In genomic region chr14:30585323-30585722, GRCm38 (mm10) we compare ENCODE assay signal across 17 mouse cellular contexts. TPM values are rescaled to one million over a fixed set of nuclear protein-coding genes. Genes with fewer than 3 reads are reported as not detected.
DNase-seq lines count a peak whose midpoint lies in the region; ATAC-seq and TF ChIP-seq lines count a peak whose summit lies in the region.
"Had no signal": no experiment of that assay in that cellular context is flagged by ENCODE, and none has a peak within 500 bp of the region (broad histone marks: within the 10 kb centered on the region; RNA-seq: fewer than 3 reads in every experiment).

No protein-coding gene starts in this region.

- intact Hi-C loops in left cerebral cortex, adult 2 months (cut with DNase I): no loop called here
- intact Hi-C loops in left cerebral cortex, postnatal 36 days (cut with DNase I): no loop called here

- no peaks in the 10 kb centered on the region for H3K36me3 ChIP-seq in heart, embryonic 14.5 days (ENCODE audit: control insufficient read depth, insufficient read depth, low read length)
- no peaks in the 10 kb centered on the region for H3K36me3 ChIP-seq in E14TG2a.4 (ENCODE audit: insufficient read depth, low read length)
- no peaks in the 10 kb centered on the region for H3K36me3 ChIP-seq in embryonic facial prominence, embryonic 10.5 days (replicated peaks)
- H3K36me3 ChIP-seq: neural tube, embryonic 15.5 days; stomach, embryonic 15.5 days had no signal

- no peak for DNase-seq in heart, adult 9 months (ENCODE audit: low spot score in 2 of 2)
- peak in 1 of 2 experiments; percentile 3 for DNase-seq in left cerebral cortex, adult 2 months (ENCODE audit: extremely low spot score in 1 of 2, low spot score in 2 of 2)
- no peak for DNase-seq in left cerebral cortex, postnatal 36 days (ENCODE audit: low spot score in 2 of 2)
- no peak for DNase-seq in embryonic facial prominence, embryonic 10.5 days (ENCODE audit: low spot score)
- DNase-seq in kidney, adult 9 months: no peak
- DNase-seq: cerebellum, postnatal 25 days; gastrocnemius, postnatal 14 days; layer of hippocampus, adult 9-11 months; lung, postnatal 10 days; right cerebral cortex, postnatal 4 days; thymus, postnatal 14 days had no signal

- H3K27ac ChIP-seq in heart, embryonic 14.5 days (replicated peaks in 1 of 2; ENCODE audit: control insufficient read depth in 1 of 2, insufficient read depth in 1 of 2, low read depth in 2 of 2, low read length in 2 of 2): peak overlapping the region; percentile 19 to 74; a peak in 3 of 4 replicates
- H3K27ac ChIP-seq in left cerebral cortex, adult 2 months: no peak overlapping the region
- H3K27ac ChIP-seq in embryonic facial prominence, embryonic 10.5 days (replicated peaks): peak overlapping the region; percentile 53
- H3K27ac ChIP-seq: neural tube, embryonic 15.5 days; stomach, embryonic 15.5 days had no signal

- no peak for ATAC-seq in heart, embryonic 14.5 days (ENCODE audit: insufficient number of reproducible peaks, insufficient read depth, low FRiP score, low read depth)
- ATAC-seq: hindbrain, embryonic 16.5 days had no signal

- TF ChIP-seq CTCF in left cerebral cortex, adult 2 months (IDR thresholded peaks at IDR 0.05): peak; percentile 14
- TF ChIP-seq CTCF in E14TG2a.4 (conservative IDR thresholded peaks at IDR 0.05; ENCODE audit: low read length): peak; percentile 21; the same call in 1 of the 2 replicates

- no peak overlapping the region for H3K4me3 ChIP-seq in heart, embryonic 14.5 days (ENCODE audit: control insufficient read depth in 1 of 2, insufficient read depth in 1 of 2, low read depth in 1 of 2, low read length in 2 of 2)
- H3K4me3 ChIP-seq in left cerebral cortex, adult 2 months: no peak overlapping the region
- peak overlapping the region; percentile 62 for H3K4me3 ChIP-seq in E14TG2a.4 (replicated peaks; ENCODE audit: low read length)
- no peak overlapping the region for H3K4me3 ChIP-seq in embryonic facial prominence, embryonic 10.5 days
- H3K4me3 ChIP-seq: erythroblast, embryonic 14.5 days; neural tube, embryonic 15.5 days; stomach, embryonic 15.5 days had no signal

- 78% methylated on average over 5 of the region's 5 CpGs for WGBS in heart, embryonic 14.5 days
- WGBS in embryonic facial prominence, embryonic 10.5 days: 89% methylated on average over 5 of the region's 5 CpGs

- H3K4me1 ChIP-seq in heart, embryonic 14.5 days (ENCODE audit: control insufficient read depth in 2 of 2, insufficient read depth in 2 of 2, low read length in 2 of 2): peaks cover 23 to 34% of the 10 kb centered on the region in 2 experiments
- peaks cover 70% of the 10 kb centered on the region for H3K4me1 ChIP-seq in E14TG2a.4 (replicated peaks; ENCODE audit: low read depth, low read length)
- peaks cover 32% of the 10 kb centered on the region for H3K4me1 ChIP-seq in embryonic facial prominence, embryonic 10.5 days

- no peak overlapping the region for H3K9ac ChIP-seq in heart, embryonic 14.5 days (ENCODE audit: low read length)
- H3K9ac ChIP-seq: neural tube, embryonic 15.5 days; stomach, embryonic 15.5 days had no signal

- H3K9me3 ChIP-seq in heart, embryonic 14.5 days (ENCODE audit: control insufficient read depth, low read length): no peaks in the 10 kb centered on the region
- no peaks in the 10 kb centered on the region for H3K9me3 ChIP-seq in E14TG2a.4 (ENCODE audit: low read length)
- no peaks in the 10 kb centered on the region for H3K9me3 ChIP-seq in embryonic facial prominence, embryonic 10.5 days
- H3K9me3 ChIP-seq: neural tube, embryonic 15.5 days; stomach, embryonic 15.5 days had no signal

- peak overlapping the region; percentile 22 for H3K4me2 ChIP-seq in heart, embryonic 14.5 days (ENCODE audit: low read length)
- H3K4me2 ChIP-seq: neural tube, embryonic 15.5 days; stomach, embryonic 15.5 days had no signal

- H3K27me3 ChIP-seq in heart, embryonic 14.5 days (ENCODE audit: control insufficient read depth, insufficient read depth, low read length): no peaks in the 10 kb centered on the region
- H3K27me3 ChIP-seq in E14TG2a.4 (ENCODE audit: insufficient read depth, low read length): no peaks in the 10 kb centered on the region
- no peaks in the 10 kb centered on the region for H3K27me3 ChIP-seq in embryonic facial prominence, embryonic 10.5 days (replicated peaks; ENCODE audit: low read depth, poor library complexity, severe bottlenecking)
- H3K27me3 ChIP-seq: neural tube, embryonic 15.5 days; stomach, embryonic 15.5 days had no signal

RNA-seq across cellular contexts. Expression of gene Tkt, which starts 37.2 kb away (rescaled TPM):
- polyA plus RNA-seq in heart, embryonic 14.5 days (2014; fragmentation: Nextera tagmentation; extraction: Ambion mirVana): 31.5 and 46.1 TPM in 2 replicates
- 100 to 1,000 TPM; 160 to 180 TPM for total RNA-seq in left cerebral cortex, adult 2 months (2021)
- total RNA-seq in left cerebral cortex, postnatal 36 days (2021): 100 to 1,000 TPM; 160 to 179 TPM
- polyA plus RNA-seq in embryonic facial prominence, embryonic 10.5 days (2016; fragmentation: Nextera tagmentation; extraction: Ambion mirVana): 316 and 334 TPM in 2 replicates

RNA-seq across cellular contexts. Expression of gene Prkcd, which starts 40.7 kb away (rescaled TPM):
- 38.4 and 38.6 TPM in 2 replicates for polyA plus RNA-seq in heart, embryonic 14.5 days (2014; fragmentation: Nextera tagmentation; extraction: Ambion mirVana)
- total RNA-seq in left cerebral cortex, adult 2 months (2021): 10 to 100 TPM; 10.5 to 16.1 TPM
- total RNA-seq in left cerebral cortex, postnatal 36 days (2021): 10 to 100 TPM in 1 of 2 experiments, 1 to 10 TPM in 1; 9.8 to 15.4 TPM
- polyA plus RNA-seq in embryonic facial prominence, embryonic 10.5 days (2016; fragmentation: Nextera tagmentation; extraction: Ambion mirVana): 31.6 and 37.3 TPM in 2 replicates
